Mouse (Mus musculus) yolk sac, embryonic 10.5 days (tissue): ENCODE data around the gene Ccdc126.

Experiments used
- DNase-seq: peaks from one replicate; pipeline ENCODE4 v3.0.0-alpha.2; 2017; ENCODE audit warnings: low spot score

The Ccdc126 gene

GRCm38 (mm10) chr6:49343737-49344469 is 24.8 kb downstream of the Ccdc126 start:
- no peak for DNase-seq

- peak; percentile 44 for DNase-seq
Observed at GRCm38 (mm10) chr6:49349826-49350225, 30.8 kb downstream of the Ccdc126 start.

GRCm38 (mm10) chr6:49354613-49355012 is 35.5 kb downstream of the Ccdc126 start:
- DNase-seq: no peak

GRCm38 (mm10) chr6:49355171-49355570 is 36.1 kb downstream of the Ccdc126 start:
- DNase-seq: no peak

GRCm38 (mm10) chr6:49360420-49360819 is 41.3 kb downstream of the Ccdc126 start:
- DNase-seq: no peak

- DNase-seq: peak; percentile 99
Observed at GRCm38 (mm10) chr6:49367159-49368054, 48.3 kb downstream of the Ccdc126 start, which contains the start of gene Fam221a. TSS of gene Fam221a (plus strand) at chr6:49367739.

- DNase-seq: no peak
Observed at GRCm38 (mm10) chr6:49368212-49368611, 49.1 kb downstream of the Ccdc126 start.

GRCm38 (mm10) chr6:49372705-49373104 is 53.6 kb downstream of the Ccdc126 start:
- DNase-seq: no peak

- DNase-seq: no peak
Observed at GRCm38 (mm10) chr6:49373943-49374342, 54.9 kb downstream of the Ccdc126 start.

- DNase-seq: no peak
Observed at GRCm38 (mm10) chr6:49378328-49378727, 59.3 kb downstream of the Ccdc126 start.
